Mouse (Mus musculus) thymus, adult 2 months (tissue): ENCODE data around the gene Tmem144. TPM values are rescaled to one million over a fixed set of nuclear protein-coding genes. Genes with fewer than 3 reads are reported as not detected.

Experiments
- DNase-seq: peaks from one replicate; pipeline ENCODE4 v3.0.0; 2021
- H3K27ac ChIP-seq: fragments of 200-500 bp; 2 replicates; pipeline ENCODE4 v1.5.1; 2012; ENCODE audit warnings: low read length, control low read depth; ENCODE audit not compliant: control insufficient read depth, insufficient read depth
- H3K27me3 ChIP-seq: fragments of 200-500 bp; 2 replicates; pipeline ENCODE4 v1.6.1; 2012; ENCODE audit warnings: mild to moderate bottlenecking, low read length, moderate library complexity, mixed read lengths; ENCODE audit not compliant: control insufficient read depth, insufficient read depth
- H3K36me3 ChIP-seq: fragments of 200-500 bp; 2 replicates; pipeline ENCODE4 v1.6.1; 2012; ENCODE audit warnings: mild to moderate bottlenecking, low read length, moderate library complexity; ENCODE audit not compliant: control insufficient read depth, insufficient read depth
- H3K4me1 ChIP-seq: fragments of 200-500 bp; replicated peaks from 2 replicates; pipeline ENCODE4 v1.6.1; 2012; ENCODE audit warnings: low read length; ENCODE audit not compliant: control insufficient read depth, insufficient read depth
- H3K4me3 ChIP-seq: fragments of 200-500 bp; 2 replicates; pipeline ENCODE4 v1.5.1; 2012; ENCODE audit warnings: mild to moderate bottlenecking, low read length, control low read depth, moderate library complexity; ENCODE audit not compliant: control insufficient read depth, insufficient read depth
- CTCF ChIP-seq: fragments of 200-500 bp; IDR thresholded peaks from 2 replicates; pipeline ENCODE4 v1.5.1; 2012; ENCODE audit warnings: mild to moderate bottlenecking, control low read depth, low read length, moderate library complexity, borderline replicate concordance; ENCODE audit not compliant: control insufficient read depth, poor library complexity, insufficient read depth; ENCODE audit errors: extremely low read depth
- POLR2A ChIP-seq: fragments of 200-500 bp; IDR thresholded peaks from 2 replicates; pipeline ENCODE4 v1.6.1; 2012; ENCODE audit warnings: mild to moderate bottlenecking, low read length, control low read depth, moderate library complexity; ENCODE audit not compliant: control insufficient read depth, poor library complexity, insufficient read depth; ENCODE audit errors: extremely low read depth
- WGBS: fragments of 180-500 bp; shearing (Covaris S2); methylation state at CpG from one replicate; pipeline ENCODE4 v1.1.7; 2018; 5-methylcytosine and 5-hydroxymethylcytosine counted together
- polyA plus RNA-seq: library from polyadenylated mRNA; depleted of rRNA; stranded (reverse); fragments of >200 nt; gene quantifications from 2 replicates; pipeline ENCODE4 v1.2.3, GENCODE M21; 2012

Gene Tmem144
- polyA plus RNA-seq, 1 experiment: 0.38 TPM

DNA sequence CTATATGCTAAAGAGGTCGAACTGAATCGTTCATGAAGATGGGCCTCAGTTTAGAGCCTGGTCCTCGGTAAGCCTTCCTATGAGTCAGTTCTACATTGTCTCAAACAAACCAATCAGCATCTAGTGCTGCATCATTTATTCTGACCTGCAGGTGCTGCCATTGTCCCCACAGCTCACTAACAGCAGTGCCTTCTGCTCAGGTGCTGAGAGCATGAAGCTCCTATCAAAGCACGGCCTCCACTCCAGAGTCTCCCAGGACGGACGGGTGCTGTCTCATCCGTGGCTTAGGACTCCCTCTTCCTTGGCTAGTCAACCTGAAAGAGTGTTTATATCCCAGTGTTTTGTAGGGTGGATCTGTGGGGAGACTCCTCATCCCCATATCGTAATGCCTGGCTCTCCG is 14.0 kb upstream of the Tmem144 start:
- TF ChIP-seq POLR2A: no peak
- no peak for TF ChIP-seq CTCF
- no peaks in the 10 kb centered on the region for H3K4me1 ChIP-seq
- WGBS: 93% methylated on average over 9 of the region's 9 CpGs
- H3K36me3 ChIP-seq: no peaks in the 10 kb centered on the region
- H3K27me3 ChIP-seq: no peaks in the 10 kb centered on the region
- no peak for DNase-seq
- H3K4me3 ChIP-seq: no peak overlapping the region
- H3K27ac ChIP-seq: no peak overlapping the region

DNA sequence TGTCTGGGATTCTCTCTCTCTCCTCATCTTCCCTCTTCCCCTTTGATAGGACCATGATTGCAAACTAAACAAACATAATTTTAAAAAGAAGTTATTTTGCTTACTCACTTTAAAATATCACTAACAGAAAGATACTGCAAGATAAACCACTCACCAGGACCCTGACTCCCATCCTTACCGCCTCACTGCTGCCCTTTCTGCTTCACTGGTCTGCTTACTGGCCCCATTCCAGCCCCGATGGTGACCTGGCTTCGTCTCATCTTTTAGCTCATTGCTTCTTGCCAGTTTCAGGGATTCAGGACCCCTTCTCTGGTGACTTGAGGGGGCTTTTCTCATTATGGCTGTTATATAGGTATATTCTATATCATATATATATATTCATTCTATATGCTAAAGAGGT is 13.5 kb upstream of the Tmem144 start:
- TF ChIP-seq POLR2A (no peak), CTCF (no peak)
- DNase-seq: no peak
- H3K27ac ChIP-seq: no peak overlapping the region
- no peaks in the 10 kb centered on the region for H3K27me3 ChIP-seq
- no peaks in the 10 kb centered on the region for H3K4me1 ChIP-seq
- WGBS: 96% methylated on average over 3 of the region's 3 CpGs
- no peaks in the 10 kb centered on the region for H3K36me3 ChIP-seq
- H3K4me3 ChIP-seq: no peak overlapping the region

DNA sequence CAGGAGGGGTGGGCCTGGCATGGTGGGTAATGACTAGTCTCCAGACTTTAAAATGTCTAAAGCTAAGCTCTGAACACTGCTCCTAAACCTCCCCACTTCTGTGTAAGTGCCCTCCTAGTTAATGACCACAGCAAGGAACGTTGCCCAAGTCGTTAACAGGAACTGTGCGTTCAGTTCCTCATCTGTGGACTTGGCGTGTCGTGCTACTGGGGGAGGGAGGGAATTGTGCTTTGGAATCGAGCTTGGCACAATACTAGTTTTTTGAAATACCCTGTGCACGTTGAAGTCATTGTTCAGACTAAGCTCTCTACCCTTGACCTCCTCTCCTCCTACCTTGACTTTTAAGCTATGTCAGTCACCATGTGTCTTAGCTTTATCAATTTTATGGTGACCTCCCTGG is 12.3 kb upstream of the Tmem144 start:
- TF ChIP-seq CTCF (no peak), POLR2A (no peak)
- no peak overlapping the region for H3K4me3 ChIP-seq
- WGBS: 33% methylated on average over 7 of the region's 7 CpGs
- no peaks in the 10 kb centered on the region for H3K27me3 ChIP-seq
- H3K36me3 ChIP-seq: no peaks in the 10 kb centered on the region
- H3K27ac ChIP-seq: no peak overlapping the region
- H3K4me1 ChIP-seq: no peaks in the 10 kb centered on the region
- no peak for DNase-seq

DNA sequence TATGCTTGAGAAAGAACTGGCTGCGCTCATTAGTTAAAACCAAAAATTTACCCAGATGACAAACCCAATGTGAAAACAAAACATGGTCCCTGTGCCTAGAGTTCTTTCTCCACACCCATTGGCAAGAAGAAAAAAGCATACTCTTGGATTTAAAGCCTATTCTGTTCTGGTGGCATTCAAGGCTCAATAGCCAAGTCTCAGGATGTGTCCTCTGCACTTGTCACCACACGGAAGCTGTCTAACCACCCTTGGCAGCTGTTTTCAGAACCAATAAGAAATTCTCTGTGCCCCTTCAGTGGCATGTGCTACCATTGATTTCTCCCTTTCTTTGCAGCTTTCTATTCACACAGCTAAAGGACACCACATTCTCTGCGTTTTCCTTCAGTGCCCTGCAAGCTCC is 5.6 kb upstream of the Tmem144 start:
- Histone ChIP-seq H3K27me3 (no peaks in the 10 kb centered on the region), H3K36me3 (no peaks in the 10 kb centered on the region), H3K4me1 (no peaks in the 10 kb centered on the region), H3K27ac (no peak overlapping the region), H3K4me3 (no peak overlapping the region)
- WGBS: 83% methylated on average over 3 of the region's 3 CpGs
- DNase-seq: no peak
- TF ChIP-seq CTCF (no peak), POLR2A (no peak)

DNA sequence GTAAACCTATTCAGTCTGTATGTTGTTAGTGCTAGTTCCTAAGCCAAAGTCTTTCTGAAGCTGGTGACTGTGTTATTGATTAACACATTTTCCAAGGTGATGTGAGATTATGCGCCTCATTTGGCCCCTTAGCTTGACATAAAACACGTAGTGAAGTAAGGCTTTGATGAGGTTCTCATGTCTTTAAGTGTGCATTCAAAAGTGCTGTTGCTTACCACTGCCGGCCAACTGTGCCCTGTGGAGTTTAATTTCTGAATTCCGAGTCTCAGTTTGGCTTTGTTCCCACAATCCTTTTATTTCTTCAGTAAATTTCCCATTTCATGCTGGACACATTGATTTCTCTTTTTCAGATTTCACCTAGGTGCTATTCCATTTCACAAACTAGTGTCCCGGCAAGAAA is 5.2 kb upstream of the Tmem144 start:
- no peak for TF ChIP-seq POLR2A
- TF ChIP-seq CTCF: no peak
- DNase-seq: no peak
- 91% methylated on average over 5 of the region's 5 CpGs for WGBS

DNA sequence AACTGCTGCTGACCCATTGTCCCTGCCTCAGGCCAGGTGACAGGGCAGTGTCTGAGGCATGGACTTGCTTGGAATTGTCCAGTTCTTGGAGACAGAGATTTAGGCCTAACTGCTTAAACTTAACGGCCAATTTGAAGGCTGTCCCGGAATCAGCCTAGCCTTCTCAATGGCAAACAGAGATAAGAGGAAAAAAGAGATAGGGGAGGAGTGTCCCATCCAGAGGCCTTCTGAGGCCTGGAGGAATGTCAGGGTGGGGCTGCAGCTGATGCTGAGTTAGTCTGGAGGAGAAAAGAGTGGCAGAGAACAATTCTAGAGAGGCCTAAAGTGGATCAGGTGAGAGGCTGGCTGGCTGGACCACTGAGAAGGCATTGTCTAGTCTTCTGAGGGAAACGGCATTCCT is 465 bp downstream of the Tmem144 start:
- Histone ChIP-seq H3K4me1 (no peaks in the 10 kb centered on the region), H3K27me3 (no peaks in the 10 kb centered on the region), H3K27ac (no peak overlapping the region), H3K4me3 (no peak overlapping the region), H3K36me3 (no peaks in the 10 kb centered on the region)
- TF ChIP-seq CTCF: no peak
- no peak for TF ChIP-seq POLR2A
- DNase-seq: no peak
- 94% methylated on average over 3 of the region's 3 CpGs for WGBS

More for the DNA sequence above, 5.2 kb upstream of the Tmem144 start:
- no peaks in the 10 kb centered on the region for H3K36me3 ChIP-seq
- no peaks in the 10 kb centered on the region for H3K4me1 ChIP-seq
- no peak overlapping the region for H3K27ac ChIP-seq
- H3K27me3 ChIP-seq: no peaks in the 10 kb centered on the region
- no peak overlapping the region for H3K4me3 ChIP-seq

DNA sequence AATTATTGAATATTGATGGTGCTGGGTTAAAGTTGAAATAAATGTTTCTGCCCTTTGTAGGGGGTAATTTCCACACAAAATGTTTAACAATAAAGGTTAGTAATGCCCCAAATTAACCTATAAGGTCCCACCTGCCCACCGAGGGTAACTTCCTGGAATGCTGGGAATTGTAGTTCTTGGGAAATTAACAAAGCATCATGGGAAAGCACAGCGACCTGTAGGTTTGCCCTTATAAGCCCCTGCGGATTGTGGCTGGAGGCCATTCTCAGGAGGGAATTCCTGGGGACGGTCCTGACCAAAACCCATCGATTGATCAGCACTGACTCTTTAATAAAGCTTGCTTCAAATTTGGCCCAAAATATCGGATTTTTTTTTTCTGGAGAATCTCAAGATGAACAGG is 1.9 kb downstream of the Tmem144 start:
- 88% methylated on average over 6 of the region's 6 CpGs for WGBS
- no peak overlapping the region for H3K27ac ChIP-seq
- no peaks in the 10 kb centered on the region for H3K4me1 ChIP-seq
- no peak overlapping the region for H3K4me3 ChIP-seq
- DNase-seq: no peak
- H3K27me3 ChIP-seq: no peaks in the 10 kb centered on the region
- TF ChIP-seq POLR2A (no peak), CTCF (no peak)
- H3K36me3 ChIP-seq: no peaks in the 10 kb centered on the region
